Mouse (Mus musculus) spleen, adult 10 weeks (tissue): ENCODE measurements around the gene Stag3. TPM values are rescaled to one million over a fixed set of nuclear protein-coding genes. Genes with fewer than 3 reads are reported as not detected.

Experiments used
- polyA plus RNA-seq: library from polyadenylated mRNA; stranded (reverse); fragments of 350-450 nt; fragmentation: Illumina TruSeq; extraction: RNeasy Lipid Tissue Mini Kit (QIAGEN cat#74804); gene quantifications from one replicate; pipeline ENCODE4 v1.2.3, GENCODE M21; 2015; ENCODE audit warnings: low replicate concordance; ENCODE audit not compliant: insufficient read depth

The Stag3 gene
- 2.2 TPM for polyA plus RNA-seq

DNA sequence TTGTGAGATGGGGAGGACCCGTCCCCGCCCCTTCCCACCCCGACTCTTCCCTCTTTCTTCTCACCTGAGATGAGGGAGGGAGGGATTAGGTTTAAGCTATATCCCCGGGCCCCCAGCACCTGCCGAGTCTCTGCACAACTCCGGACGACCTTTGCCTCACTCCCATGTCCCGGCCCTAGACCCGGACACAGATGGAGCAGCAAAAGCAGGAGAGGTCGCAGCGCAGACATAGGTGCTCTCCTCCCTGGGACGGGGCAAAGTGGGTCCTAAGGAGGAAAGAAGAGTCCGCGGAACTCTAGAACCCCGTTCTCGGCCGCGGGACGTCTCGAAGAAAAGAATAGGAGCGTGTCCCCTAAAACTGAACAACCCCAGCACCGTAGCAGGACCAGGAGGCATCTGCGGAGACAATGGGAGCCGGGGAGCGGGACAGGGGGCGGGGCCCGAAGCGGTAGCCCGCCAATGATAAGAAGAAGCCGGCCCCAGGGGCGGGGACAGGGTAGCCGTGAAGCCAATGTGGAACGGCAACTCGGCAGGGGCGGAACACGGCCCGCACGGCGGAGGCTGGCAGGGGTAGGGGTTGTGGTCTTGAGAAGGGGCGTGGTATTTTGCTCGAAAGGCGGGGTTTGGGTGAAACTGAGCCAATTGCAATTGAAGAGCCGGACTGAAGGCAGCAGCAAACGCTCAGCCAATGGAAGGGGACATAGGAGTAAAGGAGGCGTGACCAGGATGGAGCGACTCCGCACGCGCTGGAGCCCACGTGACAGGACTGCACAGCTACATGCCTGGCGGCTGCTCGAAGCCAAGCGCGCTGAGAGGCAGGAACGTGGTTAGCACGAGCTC is at the start of gene Stag3, which contains the start of the genes Gm43720 and Gpc2:
Gene Stag3 (plus strand): TSS at position 656 of the 840 bp plus-strand sequence.
Gene Gm43720 (minus strand): TSS at position 374 of the 840 bp plus-strand sequence.
Gene Gpc2 (minus strand): TSS at position 421 of the 840 bp plus-strand sequence.

DNA sequence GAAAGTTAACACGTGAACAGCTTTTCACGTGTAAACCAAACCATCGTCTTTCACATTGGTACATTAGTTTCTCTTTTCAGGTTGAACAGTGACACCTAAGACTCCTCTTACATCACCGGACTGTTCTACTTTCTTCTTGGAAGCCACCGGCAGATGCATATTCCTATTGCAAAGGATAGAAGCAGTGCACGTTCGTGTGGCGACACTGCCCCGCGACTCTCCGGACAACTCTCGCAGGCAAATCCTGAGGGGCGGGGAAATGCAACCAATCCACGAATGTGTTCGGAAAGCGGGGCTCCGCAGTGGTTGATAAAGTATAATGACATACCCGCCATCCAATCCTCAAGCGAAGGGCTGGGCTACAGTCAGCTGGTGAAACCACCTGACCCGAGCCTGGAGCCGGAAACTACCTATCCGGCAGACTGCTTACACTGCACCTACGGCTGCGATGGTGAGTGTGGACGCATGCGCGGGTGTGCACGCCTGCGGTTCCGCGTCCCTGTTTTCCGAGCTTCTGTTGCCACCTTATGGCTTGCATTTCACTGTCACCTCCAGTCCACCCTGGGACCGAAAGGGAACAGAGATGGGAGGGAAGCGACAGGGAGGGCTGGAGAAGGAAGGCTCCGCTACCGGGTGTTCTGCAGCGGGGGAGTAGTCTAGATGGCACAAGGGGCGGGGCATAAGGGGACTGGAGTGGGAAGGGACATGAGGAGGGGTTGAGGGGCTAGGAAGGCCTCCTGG is 24.5 kb upstream of the Stag3 start, which contains the start of gene Lamtor4:
Gene Lamtor4 (plus strand): TSS at position 130 of the 741 bp plus-strand sequence.

DNA sequence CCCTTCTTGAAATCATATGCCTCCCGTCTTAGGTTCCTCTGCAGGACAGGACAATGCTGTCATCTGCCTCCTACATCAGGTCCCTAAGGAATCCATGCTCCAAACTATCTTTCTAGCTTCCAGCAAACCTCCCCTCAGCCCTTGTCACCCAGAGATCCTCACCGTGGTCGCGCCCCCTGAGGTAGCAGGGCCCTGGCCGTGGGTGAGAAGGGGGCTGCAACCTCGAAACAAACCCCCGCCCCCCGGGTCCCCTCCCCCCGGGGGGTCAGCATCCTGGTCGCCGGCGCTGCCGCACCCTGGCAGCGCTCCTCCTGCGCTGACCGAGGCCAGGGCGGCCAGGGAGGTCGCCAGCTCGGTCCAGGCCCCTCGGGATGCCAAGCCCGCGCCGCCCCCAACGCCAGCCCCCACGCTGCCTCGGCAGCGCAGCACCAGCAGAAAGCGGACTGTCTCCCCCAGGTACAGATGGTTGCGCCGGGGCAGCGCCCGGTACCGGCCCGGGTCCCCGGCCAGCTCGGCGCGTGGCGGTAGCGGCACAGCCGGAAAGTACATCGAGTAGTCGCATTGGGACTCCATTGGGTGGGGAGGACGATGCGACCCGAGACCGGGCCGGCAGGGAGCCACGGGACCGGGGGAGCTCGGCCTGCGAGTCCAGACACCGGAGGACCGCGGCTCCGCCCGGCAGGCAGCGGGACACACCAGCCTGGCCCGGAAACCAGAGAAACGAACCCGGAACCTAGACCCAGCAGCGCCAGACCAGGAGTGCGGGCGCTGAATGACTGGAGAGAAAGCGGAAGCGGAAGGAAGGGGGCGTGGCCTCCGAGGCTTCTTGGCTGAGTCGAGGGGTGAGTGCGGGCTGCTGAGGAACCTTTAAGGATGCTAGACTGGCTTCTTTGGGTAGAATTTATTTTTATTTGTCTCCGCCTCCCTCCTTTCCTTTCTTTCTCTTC is 16.5 kb upstream of the Stag3 start, which contains the start of gene BC037034:
Gene BC037034 (minus strand): TSS at position 774 of the 947 bp plus-strand sequence.

DNA sequence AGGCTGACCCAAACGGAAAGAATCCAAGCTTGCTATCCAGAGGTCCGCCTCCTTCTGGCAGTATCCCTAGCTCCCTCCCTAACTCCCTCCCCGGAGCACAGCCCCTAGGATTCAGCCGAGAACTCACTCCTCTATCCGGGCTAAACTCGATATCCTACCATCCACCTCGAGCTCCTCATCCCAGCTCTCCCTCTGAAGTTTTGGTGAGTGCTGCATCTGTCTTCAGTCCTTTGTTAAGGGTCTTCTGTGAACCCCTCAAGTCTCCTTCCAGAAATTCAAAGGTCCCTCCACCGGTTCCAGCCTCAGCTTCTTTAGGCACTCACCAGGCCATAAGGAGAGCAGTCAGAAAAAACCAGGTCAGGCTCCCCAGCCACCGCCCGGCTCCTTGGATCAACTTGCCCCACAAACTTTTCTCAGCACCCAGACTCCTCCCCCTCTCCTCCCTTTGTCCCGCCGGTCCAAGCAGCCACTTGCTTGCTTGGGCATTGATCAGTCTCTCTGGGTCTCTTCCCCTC is 7.6 kb upstream of the Stag3 start, which contains the start of gene Gal3st4:
Gene Gal3st4 (minus strand): TSS at position 432 of the 515 bp plus-strand sequence.

DNA sequence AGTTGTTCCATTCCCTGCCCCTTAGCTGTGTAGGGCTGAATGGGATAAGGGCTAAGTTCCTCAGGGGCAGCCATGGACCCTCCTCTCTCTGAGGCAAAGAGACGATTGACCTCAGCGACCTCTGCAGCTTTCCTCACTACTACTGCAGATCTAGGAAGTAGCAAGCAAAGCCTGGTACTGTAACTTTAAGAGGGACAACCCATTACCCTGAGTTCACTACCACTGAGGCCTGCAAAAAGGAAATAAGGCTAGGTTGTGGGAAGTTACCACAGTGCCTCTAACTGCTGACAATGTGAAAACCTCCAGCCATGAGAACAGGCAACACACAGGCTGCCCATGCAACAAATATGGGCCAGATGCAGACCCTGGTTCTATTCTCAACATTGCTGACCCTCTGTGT is 61.6 kb downstream of the Stag3 start, which contains the start of gene Pvrig:
Gene Pvrig (plus strand): TSS at position 301 of the 400 bp plus-strand sequence.

Other genes starting within 250 kb of the Stag3 start
- gene Smok3c, start 227.0 kb upstream of the Stag3 start, polyA plus RNA-seq: not detected
- 13.1 TPM for gene Zkscan1, start 195.2 kb upstream of the Stag3 start, polyA plus RNA-seq
- gene Zscan21, start 163.3 kb upstream of the Stag3 start, polyA plus RNA-seq: 19.8 TPM
- 13.6 TPM for gene Zfp113, start 124.5 kb upstream of the Stag3 start, polyA plus RNA-seq
- gene Cops6, start 119.2 kb upstream of the Stag3 start, polyA plus RNA-seq: 87.2 TPM
- gene Ap4m1, start 108.2 kb upstream of the Stag3 start, polyA plus RNA-seq: 27.2 TPM
- 78.9 TPM for gene Mcm7, start 107.8 kb upstream of the Stag3 start, polyA plus RNA-seq
- gene Taf6, start 92.8 kb upstream of the Stag3 start, polyA plus RNA-seq: 25.7 TPM
- 29.8 TPM for gene Cnpy4, start 92.8 kb upstream of the Stag3 start, polyA plus RNA-seq
- 1.4 TPM for gene Mblac1, start 85.9 kb upstream of the Stag3 start, polyA plus RNA-seq
- 2.1 TPM for gene Nxpe5, start 54.3 kb upstream of the Stag3 start, polyA plus RNA-seq
- 18.6 TPM for gene Lamtor4, start 24.8 kb upstream of the Stag3 start, polyA plus RNA-seq
- 30.6 TPM for gene BC037034, start 16.2 kb upstream of the Stag3 start, polyA plus RNA-seq
- gene Gal3st4, start 7.4 kb upstream of the Stag3 start, polyA plus RNA-seq: 0.12 TPM
- not detected for gene Gm43720, start 282 bp upstream of the Stag3 start, polyA plus RNA-seq
- 3.7 TPM for gene Gpc2, start 235 bp upstream of the Stag3 start, polyA plus RNA-seq
- 6.7 TPM for gene Pvrig, start 61.7 kb downstream of the Stag3 start, polyA plus RNA-seq
- 20.5 TPM for gene Zfp157, start 161.2 kb downstream of the Stag3 start, polyA plus RNA-seq